Mouse (Mus musculus): ENCODE results near the gene Gm21865. TPM values are rescaled to one million over a fixed set of nuclear protein-coding genes. Genes with fewer than 3 reads are reported as not detected.

Gene Gm21865
- not detected for polyA plus RNA-seq (2017; shearing (Covaris generic))

DNA sequence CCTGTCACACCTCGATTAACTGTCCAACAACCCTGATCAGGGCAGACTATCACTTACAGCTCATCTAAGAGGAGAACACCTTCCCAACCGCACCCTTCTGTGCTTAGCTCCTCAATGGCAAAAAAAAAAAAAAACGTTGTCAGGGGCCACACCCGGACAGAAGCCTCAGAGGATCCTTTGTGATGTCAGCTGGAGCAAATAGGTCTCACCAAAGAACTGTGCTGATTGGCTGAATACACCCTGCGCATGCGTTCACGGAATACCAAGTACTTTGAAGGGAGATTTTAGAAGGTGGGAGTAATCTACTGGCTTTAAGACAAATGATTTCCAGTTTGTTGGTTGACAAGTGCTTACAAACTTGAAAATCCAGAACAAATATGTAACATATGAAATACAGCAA, at the start of gene Gm21865:
TSS of gene Gm21865 (minus strand) at position 101 of the 400 bp plus-strand sequence.

Other genes with a start within 250 kb of the Gm21865 start
- not detected for gene Gm21882, start 64.6 kb upstream of the Gm21865 start, polyA plus RNA-seq (2017; shearing (Covaris generic))

All from naive thymus-derived CD4-positive, alpha-beta T cell, adult 5 months (primary cell).